ENCODE assay signal across 16 mouse cellular contexts in genomic region chr10:19922410-19922809, GRCm38 (mm10). TPM values are rescaled to one million over a fixed set of nuclear protein-coding genes. Genes with fewer than 3 reads are reported as not detected.
A peak's percentile ranks its signal among the peaks of the same experiment; 100 is the strongest.
DNase-seq lines count a peak whose midpoint lies in the region; ATAC-seq and TF ChIP-seq lines count a peak whose summit lies in the region.
"Had no signal": no experiment of that assay in that cellular context is flagged by ENCODE, and none has a peak within 500 bp of the region (broad histone marks: within the 10 kb centered on the region; RNA-seq: fewer than 3 reads in every experiment).

No protein-coding gene starts in this region.

- 0 out of 2 replicates have a peak, but pooled peaks have one; percentile 48 for ATAC-seq in forebrain, embryonic 15.5 days (replicated peaks)
- no peak for ATAC-seq in forebrain, embryonic 12.5 days (ENCODE audit: low FRiP score)
- ATAC-seq in midbrain, embryonic 14.5 days (ENCODE audit: low FRiP score, low TSS enrichment) = no peak
- no peak for ATAC-seq in midbrain, embryonic 16.5 days
- no peak for ATAC-seq in lung, postnatal 0 days
- ATAC-seq in frontal cortex, adult (ENCODE audit: low TSS enrichment) = no peak

- no peak for TF ChIP-seq CTCF in lung, postnatal 0 days (IDR thresholded peaks at IDR 0.05)

- H3K4me1 ChIP-seq in forebrain, embryonic 15.5 days = no peaks in the 10 kb centered on the region
- no peaks in the 10 kb centered on the region for H3K4me1 ChIP-seq in forebrain, embryonic 12.5 days
- no peaks in the 10 kb centered on the region for H3K4me1 ChIP-seq in midbrain, embryonic 14.5 days (ENCODE audit: control insufficient read depth, insufficient read depth, low read length)
- H3K4me1 ChIP-seq in midbrain, embryonic 16.5 days (ENCODE audit: control insufficient read depth, insufficient read depth, low read length) = no peaks in the 10 kb centered on the region
- H3K4me1 ChIP-seq in lung, postnatal 0 days (ENCODE audit: insufficient read depth, low read depth, low read length) = no peaks in the 10 kb centered on the region
- H3K4me1 ChIP-seq: embryonic facial prominence, embryonic 12.5 days; hindbrain, embryonic 15.5 days; midbrain, embryonic 12.5 days had no signal

- no peak overlapping the region for H3K4me2 ChIP-seq in forebrain, embryonic 15.5 days (replicated peaks)
- H3K4me2 ChIP-seq in forebrain, embryonic 12.5 days = no peak overlapping the region
- H3K4me2 ChIP-seq in midbrain, embryonic 14.5 days (ENCODE audit: low read length) = no peak overlapping the region
- no peak overlapping the region for H3K4me2 ChIP-seq in midbrain, embryonic 16.5 days (ENCODE audit: low read length)
- no peak overlapping the region for H3K4me2 ChIP-seq in lung, postnatal 0 days (replicated peaks; ENCODE audit: low read depth, low read length)
- H3K4me2 ChIP-seq: embryonic facial prominence, embryonic 12.5 days; hindbrain, embryonic 15.5 days; midbrain, embryonic 12.5 days had no signal

- H3K27ac ChIP-seq in forebrain, embryonic 15.5 days (replicated peaks) = no peak overlapping the region
- no peak overlapping the region for H3K27ac ChIP-seq in forebrain, embryonic 12.5 days
- H3K27ac ChIP-seq in midbrain, embryonic 14.5 days (replicated peaks; ENCODE audit: low read depth, low read length) = no peak overlapping the region
- no peak overlapping the region for H3K27ac ChIP-seq in midbrain, embryonic 16.5 days (ENCODE audit: low read length)
- H3K27ac ChIP-seq in lung, postnatal 0 days (ENCODE audit: low read length) = no peak overlapping the region
- H3K27ac ChIP-seq: embryonic facial prominence, embryonic 12.5 days; gastrocnemius, adult 2 months; hindbrain, embryonic 15.5 days; midbrain, embryonic 12.5 days had no signal

- H3K27me3 ChIP-seq in forebrain, embryonic 15.5 days = no peaks in the 10 kb centered on the region
- H3K27me3 ChIP-seq in forebrain, embryonic 12.5 days = no peaks in the 10 kb centered on the region
- no peaks in the 10 kb centered on the region for H3K27me3 ChIP-seq in midbrain, embryonic 14.5 days (ENCODE audit: control insufficient read depth, insufficient read depth, low read length)
- H3K27me3 ChIP-seq in midbrain, embryonic 16.5 days (ENCODE audit: control insufficient read depth, insufficient read depth, low read depth, low read length) = no peaks in the 10 kb centered on the region; the same call in 1 of the 2 replicates
- H3K27me3 ChIP-seq in lung, postnatal 0 days (replicated peaks; ENCODE audit: insufficient read depth, low read length) = no peaks in the 10 kb centered on the region
- H3K27me3 ChIP-seq: embryonic facial prominence, embryonic 12.5 days; hindbrain, embryonic 15.5 days; midbrain, embryonic 12.5 days had no signal

- H3K9ac ChIP-seq in forebrain, embryonic 15.5 days (replicated peaks) = no peak overlapping the region
- H3K9ac ChIP-seq in forebrain, embryonic 12.5 days = no peak overlapping the region
- no peak overlapping the region for H3K9ac ChIP-seq in midbrain, embryonic 14.5 days (replicated peaks; ENCODE audit: low read length)
- H3K9ac ChIP-seq in midbrain, embryonic 16.5 days (ENCODE audit: low read depth, low read length) = no peak overlapping the region
- no peak overlapping the region for H3K9ac ChIP-seq in lung, postnatal 0 days (replicated peaks; ENCODE audit: low read depth)
- H3K9ac ChIP-seq: embryonic facial prominence, embryonic 12.5 days; hindbrain, embryonic 15.5 days; midbrain, embryonic 12.5 days had no signal

- 27% methylated on average over 4 of the region's 4 CpGs for WGBS in forebrain, embryonic 15.5 days
- 56% methylated on average over 4 of the region's 4 CpGs for WGBS in forebrain, embryonic 12.5 days
- 62% methylated on average over 4 of the region's 4 CpGs for WGBS in midbrain, embryonic 14.5 days
- 61% methylated on average over 4 of the region's 4 CpGs for WGBS in midbrain, embryonic 16.5 days
- 39% methylated on average over 4 of the region's 4 CpGs for WGBS in lung, postnatal 0 days

- TF ChIP-seq EP300 in lung, postnatal 0 days (IDR thresholded peaks at IDR 0.05) = no peak

- intact Hi-C loops in gastrocnemius, postnatal 14 days (cut with DNase I; ENCODE audit: low total_unique reads) = no loop called here

- no peaks in the 10 kb centered on the region for H3K36me3 ChIP-seq in forebrain, embryonic 15.5 days
- no peaks in the 10 kb centered on the region for H3K36me3 ChIP-seq in forebrain, embryonic 12.5 days (replicated peaks)
- H3K36me3 ChIP-seq in midbrain, embryonic 14.5 days (ENCODE audit: control insufficient read depth, insufficient read depth, low read length) = no peaks in the 10 kb centered on the region
- H3K36me3 ChIP-seq in midbrain, embryonic 16.5 days (ENCODE audit: control insufficient read depth, insufficient read depth, low read length) = no peaks in the 10 kb centered on the region
- H3K36me3 ChIP-seq in lung, postnatal 0 days (ENCODE audit: insufficient read depth, low read length) = no peaks in the 10 kb centered on the region
- H3K36me3 ChIP-seq: embryonic facial prominence, embryonic 12.5 days; hindbrain, embryonic 15.5 days; midbrain, embryonic 12.5 days had no signal

- DNase-seq in midbrain, embryonic 14.5 days = peak; percentile 22
- peak; percentile 100 for DNase-seq in cerebellum, adult 9-10 months
- DNase-seq in lung, postnatal 0 days (ENCODE audit: low spot score) = no peak
- DNase-seq in gastrocnemius, postnatal 14 days = no peak
- DNase-seq: adrenal gland, postnatal 10 days; B cell, adult 2 months; gastrocnemius, adult 2 months; kidney, adult 8-10 months; right cerebral cortex, postnatal 25 days had no signal

- no peak overlapping the region for H3K4me3 ChIP-seq in forebrain, embryonic 15.5 days
- H3K4me3 ChIP-seq in forebrain, embryonic 12.5 days (replicated peaks) = no peak overlapping the region
- H3K4me3 ChIP-seq in midbrain, embryonic 14.5 days (replicated peaks; ENCODE audit: low read depth, low read length) = no peak overlapping the region
- no peak overlapping the region for H3K4me3 ChIP-seq in midbrain, embryonic 16.5 days (ENCODE audit: low read depth, low read length)
- no peak overlapping the region for H3K4me3 ChIP-seq in lung, postnatal 0 days (ENCODE audit: low read depth, low read length)
- H3K4me3 ChIP-seq: embryonic facial prominence, embryonic 12.5 days; gastrocnemius, adult 2 months; hindbrain, embryonic 15.5 days; midbrain, embryonic 12.5 days had no signal

- no peaks in the 10 kb centered on the region for H3K9me3 ChIP-seq in forebrain, embryonic 15.5 days
- no peaks in the 10 kb centered on the region for H3K9me3 ChIP-seq in forebrain, embryonic 12.5 days
- H3K9me3 ChIP-seq in midbrain, embryonic 14.5 days (ENCODE audit: control insufficient read depth, low read length) = no peaks in the 10 kb centered on the region
- H3K9me3 ChIP-seq in midbrain, embryonic 16.5 days (replicated peaks; ENCODE audit: control insufficient read depth, low read length, poor library complexity, severe bottlenecking) = no peaks in the 10 kb centered on the region
- H3K9me3 ChIP-seq in lung, postnatal 0 days (ENCODE audit: low read length) = no peaks in the 10 kb centered on the region
- H3K9me3 ChIP-seq: embryonic facial prominence, embryonic 12.5 days; hindbrain, embryonic 15.5 days; midbrain, embryonic 12.5 days had no signal

RNA-seq across cellular contexts. Expression of gene Map3k5, which starts 11.9 kb away (rescaled TPM):
- polyA plus RNA-seq in forebrain, embryonic 15.5 days (2015; fragmentation: Nextera tagmentation; extraction: Ambion mirVana) = 0.75 and 0.88 TPM in 2 replicates
- 0.35 and 0.64 TPM in 2 replicates for polyA plus RNA-seq in forebrain, embryonic 12.5 days (2016; fragmentation: Nextera tagmentation; extraction: Ambion mirVana)
- 0.72 and 1.3 TPM in 2 replicates for polyA plus RNA-seq in midbrain, embryonic 14.5 days (2014; fragmentation: Nextera tagmentation; extraction: Ambion mirVana)
- polyA plus RNA-seq in midbrain, embryonic 16.5 days (2015; fragmentation: Nextera tagmentation; extraction: Ambion mirVana) = 1.1 and 1.2 TPM in 2 replicates
- 3.1 and 3.2 TPM in 2 replicates for polyA plus RNA-seq in lung, postnatal 0 days (2015; fragmentation: Nextera tagmentation; extraction: Ambion mirVana)
- 1 to 10 TPM; 6.5 to 6.6 TPM for total RNA-seq in gastrocnemius, postnatal 14 days (2021)

RNA-seq across cellular contexts. Expression of gene Pex7, which starts 14.9 kb away (rescaled TPM):
- 26.4 and 27.7 TPM in 2 replicates for polyA plus RNA-seq in forebrain, embryonic 15.5 days (2015; fragmentation: Nextera tagmentation; extraction: Ambion mirVana)
- polyA plus RNA-seq in forebrain, embryonic 12.5 days (2016; fragmentation: Nextera tagmentation; extraction: Ambion mirVana) = 25.4 and 26.0 TPM in 2 replicates
- 30.1 and 30.7 TPM in 2 replicates for polyA plus RNA-seq in midbrain, embryonic 14.5 days (2014; fragmentation: Nextera tagmentation; extraction: Ambion mirVana)
- 26.0 and 32.8 TPM in 2 replicates for polyA plus RNA-seq in midbrain, embryonic 16.5 days (2015; fragmentation: Nextera tagmentation; extraction: Ambion mirVana)
- polyA plus RNA-seq in lung, postnatal 0 days (2015; fragmentation: Nextera tagmentation; extraction: Ambion mirVana) = 40.3 TPM in 2 replicates
- total RNA-seq in gastrocnemius, postnatal 14 days (2021) = 10 to 100 TPM; 14.3 to 14.4 TPM

Comparison
In these comparisons a context has a peak if more than half of its experiments do, and no peak if none do; other contexts are left out.
1. DNase-seq: peak in midbrain, embryonic 14.5 days (single experiment) and cerebellum, adult 9-10 months (single experiment); none in lung, postnatal 0 days (single experiment) and gastrocnemius, postnatal 14 days (single experiment).